Mouse (Mus musculus): Measurements from ENCODE around the gene Tdrd6.

GRCm38 (mm10) chr17:43592296-43593291 lies 37.5 kb downstream of the Tdrd6 start:
- TF ChIP-seq CTCF (IDR thresholded peaks at IDR 0.05; ENCODE audit: low read depth) (no peak), EP300 (IDR thresholded peaks at IDR 0.05; ENCODE audit: low read depth) (no peak)

All from liver, postnatal 0 days (tissue).